Mouse (Mus musculus): Measurements from ENCODE around the gene Psmb6. TPM values are rescaled to one million over a fixed set of nuclear protein-coding genes. Genes with fewer than 3 reads are reported as not detected.
"Not testable (repeated sequence)": the region's sequence is repeated elsewhere in the genome, so short reads cannot be mapped to it uniquely, and the experiment has no call there.

Psmb6 gene
- polyA plus RNA-seq, 1 experiment from 2014 or later = 782 TPM

GRCm38 (mm10) chr11:70524782-70525181, 385 bp upstream of the Psmb6 start:
- peaks cover 37% of the 10 kb centered on the region for H3K36me3 ChIP-seq
- H3K27me3 ChIP-seq = no peaks in the 10 kb centered on the region
- H3K9ac ChIP-seq = peak overlapping the region; percentile 39; the same call in 1 of the 2 replicates
- H3K27ac ChIP-seq = no peak overlapping the region
- H3K4me1 ChIP-seq = peaks cover 19% of the 10 kb centered on the region
- no peaks in the 10 kb centered on the region for H3K9me3 ChIP-seq (replicated peaks)
- H3K4me3 ChIP-seq (replicated peaks) = peak overlapping the region; percentile 73
- H3K4me2 ChIP-seq = peak overlapping the region; percentile 56
- peak; percentile 14; the same call in 1 of the 2 replicates for ATAC-seq (replicated peaks; ENCODE audit: low FRiP score)
- 7% methylated on average over 8 of the region's 8 CpGs for WGBS

GRCm38 (mm10) chr11:70525726-70526125, 559 bp downstream of the Psmb6 start:
- peak; percentile 58 for ATAC-seq (replicated peaks; ENCODE audit: low FRiP score)
- Histone ChIP-seq H3K4me3 (replicated peaks) (peak overlapping the region; percentile 73), H3K4me2 (peak overlapping the region; percentile 78), H3K4me1 (peaks cover 10% of the 10 kb centered on the region), H3K27ac (no peak overlapping the region), H3K27me3 (no peaks in the 10 kb centered on the region), H3K9ac (peak overlapping the region; percentile 65), H3K36me3 (peaks cover 37% of the 10 kb centered on the region), H3K9me3 (replicated peaks) (no peaks in the 10 kb centered on the region)
- 2% methylated on average over 12 of the region's 12 CpGs for WGBS

GRCm38 (mm10) chr11:70526211-70526610, 1.0 kb downstream of the Psmb6 start:
- Histone ChIP-seq H3K9me3 (replicated peaks) (no peaks in the 10 kb centered on the region), H3K27ac (no peak overlapping the region), H3K4me2 (peak overlapping the region; percentile 78), H3K36me3 (peaks cover 37% of the 10 kb centered on the region), H3K9ac (peak overlapping the region; percentile 65; the same call in 1 of the 2 replicates), H3K4me3 (replicated peaks) (peak overlapping the region; percentile 73), H3K27me3 (no peaks in the 10 kb centered on the region), H3K4me1 (peaks cover 9% of the 10 kb centered on the region)
- WGBS = 84% methylated on average over 12 of the region's 12 CpGs
- no peak for ATAC-seq (replicated peaks; ENCODE audit: low FRiP score)

DNA sequence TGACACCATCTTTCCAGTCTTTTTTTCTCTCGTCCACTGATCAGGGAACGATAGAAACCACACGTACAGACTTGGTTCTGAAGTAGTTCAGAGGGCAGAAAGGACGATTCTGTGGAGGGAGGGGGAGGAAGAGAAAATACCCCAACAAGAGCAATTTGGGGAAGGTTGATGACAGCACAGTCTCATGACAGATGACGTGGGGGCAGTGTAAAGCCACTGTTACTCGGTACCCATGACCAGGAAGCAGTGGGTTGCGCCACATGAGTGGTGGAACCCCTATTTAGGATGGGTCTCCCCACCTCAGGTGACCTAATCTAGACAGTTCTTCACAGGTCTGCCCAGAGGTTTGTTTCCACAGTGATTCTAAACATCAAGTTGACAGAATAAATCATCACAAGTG, 3.4 kb downstream of the Psmb6 start:
- H3K4me2 ChIP-seq = no peak overlapping the region
- peaks cover 9% of the 10 kb centered on the region for H3K4me1 ChIP-seq
- no peak for ATAC-seq (replicated peaks; ENCODE audit: low FRiP score)
- no peaks in the 10 kb centered on the region for H3K9me3 ChIP-seq (replicated peaks)
- H3K27ac ChIP-seq = no peak overlapping the region
- peaks cover 37% of the 10 kb centered on the region for H3K36me3 ChIP-seq
- no peak overlapping the region for H3K9ac ChIP-seq
- H3K4me3 ChIP-seq (replicated peaks) = no peak overlapping the region
- no peaks in the 10 kb centered on the region for H3K27me3 ChIP-seq
- 85% methylated on average over 7 of the region's 7 CpGs for WGBS

GRCm38 (mm10) chr11:70531065-70531464, 5.9 kb downstream of the Psmb6 start:
- not testable (repeated sequence) for H3K9me3 ChIP-seq (replicated peaks); H3K4me3 ChIP-seq (replicated peaks); H3K27ac ChIP-seq; H3K9ac ChIP-seq; H3K4me2 ChIP-seq; H3K4me1 ChIP-seq; ATAC-seq (replicated peaks; ENCODE audit: low FRiP score); H3K27me3 ChIP-seq
- 80% methylated on average over 2 of the region's 2 CpGs for WGBS
- H3K36me3 ChIP-seq = peaks cover 35% of the 10 kb centered on the region

DNA sequence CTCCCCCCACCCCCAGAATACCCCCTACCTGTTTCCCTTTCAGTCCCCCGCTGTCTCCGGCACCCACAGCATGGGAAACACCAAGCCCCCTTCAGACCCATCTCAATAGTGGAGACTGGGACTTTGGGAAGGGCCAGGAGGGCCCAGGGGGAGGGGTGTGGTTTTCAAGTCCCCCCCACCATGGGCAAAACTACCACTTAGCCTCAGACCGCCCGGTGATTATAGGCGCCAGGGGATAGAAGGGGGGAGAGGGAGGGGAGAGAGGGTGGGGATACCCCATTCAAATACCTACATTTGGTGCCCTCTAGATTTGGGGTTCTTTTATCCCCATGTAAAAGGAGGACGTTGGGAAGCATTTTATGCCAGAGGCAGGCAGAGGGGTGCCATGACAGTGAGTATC, 7.7 kb downstream of the Psmb6 start, which contains the start of gene Gm40193:
Gene Gm40193 (minus strand): TSS at position 101 of the 400 bp plus-strand sequence.
- H3K4me3 ChIP-seq (replicated peaks) = no peak within 1 kb of the TSS

GRCm38 (mm10) chr11:70539423-70539822, 14.3 kb downstream of the Psmb6 start:
- no peaks in the 10 kb centered on the region for H3K36me3 ChIP-seq
- WGBS = 15% methylated on average over 9 of the region's 9 CpGs
- peak overlapping the region; percentile 70 for H3K9ac ChIP-seq
- H3K27ac ChIP-seq = 0 out of 2 replicates have a peak overlapping the region, but pooled peaks have one; percentile 39
- H3K4me1 ChIP-seq = peaks cover 12% of the 10 kb centered on the region; the same call in 1 of the 2 replicates
- peak overlapping the region; percentile 72 for H3K4me3 ChIP-seq (replicated peaks)
- H3K4me2 ChIP-seq = peak overlapping the region; percentile 94
- ATAC-seq (replicated peaks; ENCODE audit: low FRiP score) = no peak
- peaks cover 3% of the 10 kb centered on the region; the same call in 1 of the 2 replicates for H3K27me3 ChIP-seq
- no peaks in the 10 kb centered on the region for H3K9me3 ChIP-seq (replicated peaks)

More for the DNA sequence above, 7.7 kb downstream of the Psmb6 start, which contains the start of gene Gm40193:
- ATAC-seq (replicated peaks; ENCODE audit: low FRiP score) = no peak
- Histone ChIP-seq H3K9me3 (replicated peaks) (no peaks in the 10 kb centered on the region), H3K4me1 (no peaks in the 10 kb centered on the region), H3K27ac (no peak within 1 kb of the TSS), H3K4me2 (no peak within 1 kb of the TSS), H3K9ac (no peak within 1 kb of the TSS), H3K36me3 (peaks cover 18% of the 10 kb centered on the region), H3K27me3 (no peaks in the 10 kb centered on the region)
- 82% methylated on average over 6 of the region's 6 CpGs for WGBS

DNA sequence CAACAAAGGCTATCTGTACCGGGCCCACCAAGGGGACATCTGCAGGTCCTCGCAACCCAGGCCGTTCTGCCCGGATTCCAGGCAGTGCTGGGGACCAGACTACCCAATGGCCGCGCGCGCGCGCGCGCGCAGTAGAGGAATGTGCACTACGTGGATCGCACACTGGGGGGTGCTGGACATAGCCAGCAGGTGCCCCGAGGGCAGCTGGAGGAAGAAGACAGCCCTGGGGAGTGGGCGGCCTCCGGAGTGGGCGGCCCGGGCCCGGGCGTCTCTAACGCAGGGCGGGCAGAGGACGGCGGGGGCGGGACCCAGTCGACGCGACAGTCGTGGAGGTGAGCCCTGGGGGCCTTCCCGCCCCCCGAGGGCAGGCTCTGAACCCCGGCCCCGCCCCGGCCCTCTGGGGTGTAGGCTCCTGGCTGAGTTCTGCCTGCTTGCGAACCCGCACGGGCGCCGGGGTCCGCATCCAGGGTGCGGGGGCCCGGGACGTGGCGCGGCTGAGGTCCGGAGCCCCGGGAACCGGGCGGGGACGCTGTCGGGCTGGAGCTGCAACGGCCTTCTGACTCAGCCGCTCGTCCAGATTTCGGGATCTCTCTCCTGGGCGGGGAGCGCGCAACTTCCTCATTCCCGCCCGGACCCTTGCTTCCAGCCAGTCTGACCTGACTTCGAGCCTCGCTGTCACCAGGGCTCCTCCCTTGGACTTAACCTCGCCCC, 14.9 kb downstream of the Psmb6 start, which contains the start of gene Pld2:
Gene Pld2 (plus strand): TSS at position 188 of the 711 bp plus-strand sequence.
- under 1% methylated on average over 65 of the region's 65 CpGs for WGBS
- H3K4me1 ChIP-seq = peaks cover 12% of the 10 kb centered on the region; the same call in 1 of the 2 replicates
- ATAC-seq (replicated peaks; ENCODE audit: low FRiP score) = peak; percentile 94
- no peaks in the 10 kb centered on the region for H3K36me3 ChIP-seq
- H3K9me3 ChIP-seq (replicated peaks) = no peaks in the 10 kb centered on the region
- H3K27ac ChIP-seq = peak within 1 kb of the TSS; percentile 60; the same call in 1 of the 2 replicates
- H3K4me3 ChIP-seq (replicated peaks) = peak within 1 kb of the TSS; percentile 72
- peak within 1 kb of the TSS; percentile 70 for H3K9ac ChIP-seq
- H3K4me2 ChIP-seq = peak within 1 kb of the TSS; percentile 94
- peaks cover 3% of the 10 kb centered on the region; the same call in 1 of the 2 replicates for H3K27me3 ChIP-seq

- H3K9ac ChIP-seq = no peak overlapping the region
- H3K4me3 ChIP-seq (replicated peaks) = peak overlapping the region; percentile 72
- peaks cover 12% of the 10 kb centered on the region; the same call in 1 of the 2 replicates for H3K4me1 ChIP-seq
- no peaks in the 10 kb centered on the region for H3K9me3 ChIP-seq (replicated peaks)
- H3K27ac ChIP-seq = no peak overlapping the region
- H3K4me2 ChIP-seq = peak overlapping the region; percentile 94
- peaks cover 3% of the 10 kb centered on the region; the same call in 1 of the 2 replicates for H3K27me3 ChIP-seq
- no peak for ATAC-seq (replicated peaks; ENCODE audit: low FRiP score)
- H3K36me3 ChIP-seq = no peaks in the 10 kb centered on the region
- 88% methylated on average over 7 of the region's 7 CpGs for WGBS
These were observed 15.8 kb downstream of the Psmb6 start for GRCm38 (mm10) chr11:70540928-70541327.

DNA sequence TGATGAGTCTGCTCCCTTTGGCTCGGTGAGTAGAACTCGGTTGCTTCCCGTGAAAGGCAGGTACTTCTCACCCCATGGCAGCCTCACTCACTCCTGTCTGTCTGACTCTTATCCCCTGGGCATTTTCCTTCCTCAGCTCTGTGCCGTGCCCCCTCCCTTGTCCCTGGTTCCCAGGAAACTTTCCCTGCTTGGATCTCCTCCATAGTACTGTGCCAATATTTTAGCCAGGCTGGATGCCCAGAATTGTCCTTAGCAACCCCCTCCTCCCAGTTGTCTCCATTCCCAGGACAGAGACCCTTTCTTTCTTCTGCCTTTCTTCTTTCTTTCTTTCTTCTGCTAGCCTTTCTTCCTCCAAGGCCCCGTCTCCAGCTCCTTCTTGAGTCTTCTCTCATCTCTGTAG, 16.2 kb downstream of the Psmb6 start:
- ATAC-seq (replicated peaks; ENCODE audit: low FRiP score) = no peak
- WGBS = 75% methylated on average over 5 of the region's 5 CpGs
- no peaks in the 10 kb centered on the region for H3K36me3 ChIP-seq
- peaks cover 3% of the 10 kb centered on the region; the same call in 1 of the 2 replicates for H3K27me3 ChIP-seq
- H3K4me1 ChIP-seq = peaks cover 12% of the 10 kb centered on the region; the same call in 1 of the 2 replicates
- H3K9me3 ChIP-seq (replicated peaks) = no peaks in the 10 kb centered on the region
- 0 out of 2 replicates have a peak overlapping the region, but pooled peaks have one; percentile 94 for H3K4me2 ChIP-seq
- H3K9ac ChIP-seq = no peak overlapping the region
- H3K27ac ChIP-seq = no peak overlapping the region
- H3K4me3 ChIP-seq (replicated peaks) = no peak overlapping the region

DNA sequence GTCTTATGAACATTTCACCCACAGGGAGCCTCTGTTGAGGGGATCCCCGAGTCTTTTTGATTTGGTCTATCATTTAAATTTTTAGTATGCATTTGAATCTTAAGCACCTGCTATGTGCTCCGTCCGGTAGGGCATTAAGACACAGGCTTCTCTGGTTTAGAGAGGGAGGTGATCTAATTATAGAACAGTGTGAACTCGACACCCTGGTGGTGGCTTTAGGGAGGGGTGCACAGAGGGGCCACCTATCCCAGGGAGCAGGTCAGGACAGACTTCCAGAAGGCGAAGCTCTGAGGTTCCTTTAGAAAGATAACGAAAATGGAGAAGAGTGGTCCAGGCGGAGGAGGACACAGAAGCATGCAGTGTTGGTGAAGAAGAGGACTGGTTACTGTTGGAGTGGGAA, 19.3 kb downstream of the Psmb6 start:
- Histone ChIP-seq H3K4me3 (replicated peaks) (no peak overlapping the region), H3K27me3 (no peaks in the 10 kb centered on the region), H3K27ac (no peak overlapping the region), H3K9me3 (replicated peaks) (no peaks in the 10 kb centered on the region), H3K4me2 (no peak overlapping the region), H3K4me1 (peaks cover 9% of the 10 kb centered on the region; the same call in 1 of the 2 replicates), H3K9ac (no peak overlapping the region), H3K36me3 (no peaks in the 10 kb centered on the region)
- WGBS = 46% methylated on average over 7 of the region's 7 CpGs
- no peak for ATAC-seq (replicated peaks; ENCODE audit: low FRiP score)

GRCm38 (mm10) chr11:70551526-70551925, 26.4 kb downstream of the Psmb6 start:
- no peak for ATAC-seq (replicated peaks; ENCODE audit: low FRiP score)
- Histone ChIP-seq H3K36me3 (no peaks in the 10 kb centered on the region), H3K9me3 (replicated peaks) (no peaks in the 10 kb centered on the region), H3K4me3 (replicated peaks) (no peak overlapping the region), H3K4me1 (peaks cover 10% of the 10 kb centered on the region), H3K27ac (no peak overlapping the region), H3K9ac (no peak overlapping the region), H3K27me3 (no peaks in the 10 kb centered on the region; the same call in 1 of the 2 replicates), H3K4me2 (no peak overlapping the region)
- 91% methylated on average over 8 of the region's 8 CpGs for WGBS
